Mouse (Mus musculus): Measurements from ENCODE around the gene Gtf2a1l. TPM values are rescaled to one million over a fixed set of nuclear protein-coding genes. Genes with fewer than 3 reads are reported as not detected.

Gene Gtf2a1l
- polyA plus RNA-seq, 1 experiment: 371 TPM

GRCm38 (mm10) chr17:88688226-88688625 is 19.8 kb downstream of the Gtf2a1l start:
- Histone ChIP-seq H3K4me1 (ENCODE audit: control insufficient read depth, insufficient read depth, low read length) (no peaks in the 10 kb centered on the region), H3K27me3 (ENCODE audit: control insufficient read depth, insufficient read depth, low read length) (no peaks in the 10 kb centered on the region), H3K4me3 (ENCODE audit: control insufficient read depth, low read depth, low read length) (no peak overlapping the region), H3K27ac (ENCODE audit: control insufficient read depth, insufficient read depth, low read depth, low read length) (no peak overlapping the region), H3K36me3 (ENCODE audit: control insufficient read depth, insufficient read depth, low read length) (peaks cover under 1% of the 10 kb centered on the region; the same call in 1 of the 2 replicates)
- TF ChIP-seq POLR2A (IDR thresholded peaks at IDR 0.05; ENCODE audit: control insufficient read depth, low read depth, low read length): no peak

- Histone ChIP-seq H3K4me1 (ENCODE audit: control insufficient read depth, insufficient read depth, low read length) (no peaks in the 10 kb centered on the region), H3K36me3 (ENCODE audit: control insufficient read depth, insufficient read depth, low read length) (no peaks in the 10 kb centered on the region), H3K27ac (ENCODE audit: control insufficient read depth, insufficient read depth, low read depth, low read length) (no peak overlapping the region), H3K4me3 (ENCODE audit: control insufficient read depth, low read depth, low read length) (no peak overlapping the region), H3K27me3 (ENCODE audit: control insufficient read depth, insufficient read depth, low read length) (no peaks in the 10 kb centered on the region)
- no peak for TF ChIP-seq CTCF (IDR thresholded peaks at IDR 0.05; ENCODE audit: control insufficient read depth, insufficient read depth, insufficient replicate concordance, low read depth, low read length)
- no peak for TF ChIP-seq POLR2A (IDR thresholded peaks at IDR 0.05; ENCODE audit: control insufficient read depth, low read depth, low read length)
Observed at GRCm38 (mm10) chr17:88696656-88697333, 28.3 kb downstream of the Gtf2a1l start.

- Histone ChIP-seq H3K4me3 (ENCODE audit: control insufficient read depth, low read depth, low read length) (no peak overlapping the region), H3K4me1 (ENCODE audit: control insufficient read depth, insufficient read depth, low read length) (no peaks in the 10 kb centered on the region), H3K27ac (ENCODE audit: control insufficient read depth, insufficient read depth, low read depth, low read length) (no peak overlapping the region), H3K27me3 (ENCODE audit: control insufficient read depth, insufficient read depth, low read length) (no peaks in the 10 kb centered on the region), H3K36me3 (ENCODE audit: control insufficient read depth, insufficient read depth, low read length) (no peaks in the 10 kb centered on the region)
- TF ChIP-seq POLR2A (IDR thresholded peaks at IDR 0.05; ENCODE audit: control insufficient read depth, low read depth, low read length) (no peak), CTCF (IDR thresholded peaks at IDR 0.05; ENCODE audit: control insufficient read depth, insufficient read depth, insufficient replicate concordance, low read depth, low read length) (no peak)
Observed at GRCm38 (mm10) chr17:88700901-88701300, 32.4 kb downstream of the Gtf2a1l start.

- Histone ChIP-seq H3K27ac (ENCODE audit: control insufficient read depth, insufficient read depth, low read depth, low read length) (no peak overlapping the region), H3K4me3 (ENCODE audit: control insufficient read depth, low read depth, low read length) (no peak overlapping the region), H3K4me1 (ENCODE audit: control insufficient read depth, insufficient read depth, low read length) (no peaks in the 10 kb centered on the region), H3K36me3 (ENCODE audit: control insufficient read depth, insufficient read depth, low read length) (no peaks in the 10 kb centered on the region), H3K27me3 (ENCODE audit: control insufficient read depth, insufficient read depth, low read length) (no peaks in the 10 kb centered on the region)
- TF ChIP-seq CTCF (IDR thresholded peaks at IDR 0.05; ENCODE audit: control insufficient read depth, insufficient read depth, insufficient replicate concordance, low read depth, low read length) (no peak), POLR2A (IDR thresholded peaks at IDR 0.05; ENCODE audit: control insufficient read depth, low read depth, low read length) (no peak)
Observed at GRCm38 (mm10) chr17:88702345-88702744, 33.9 kb downstream of the Gtf2a1l start.

GRCm38 (mm10) chr17:88703112-88703511 is 34.7 kb downstream of the Gtf2a1l start:
- no peak overlapping the region for H3K4me3 ChIP-seq (ENCODE audit: control insufficient read depth, low read depth, low read length)
- no peak overlapping the region for H3K27ac ChIP-seq (ENCODE audit: control insufficient read depth, insufficient read depth, low read depth, low read length)
- H3K36me3 ChIP-seq (ENCODE audit: control insufficient read depth, insufficient read depth, low read length): no peaks in the 10 kb centered on the region
- no peaks in the 10 kb centered on the region for H3K4me1 ChIP-seq (ENCODE audit: control insufficient read depth, insufficient read depth, low read length)
- TF ChIP-seq CTCF (IDR thresholded peaks at IDR 0.05; ENCODE audit: control insufficient read depth, insufficient read depth, insufficient replicate concordance, low read depth, low read length) (no peak), POLR2A (IDR thresholded peaks at IDR 0.05; ENCODE audit: control insufficient read depth, low read depth, low read length) (no peak)
- no peaks in the 10 kb centered on the region for H3K27me3 ChIP-seq (ENCODE audit: control insufficient read depth, insufficient read depth, low read length)

GRCm38 (mm10) chr17:88706231-88706649 is 37.8 kb downstream of the Gtf2a1l start:
- H3K27ac ChIP-seq (ENCODE audit: control insufficient read depth, insufficient read depth, low read depth, low read length): no peak overlapping the region
- H3K27me3 ChIP-seq (ENCODE audit: control insufficient read depth, insufficient read depth, low read length): no peaks in the 10 kb centered on the region
- no peaks in the 10 kb centered on the region for H3K4me1 ChIP-seq (ENCODE audit: control insufficient read depth, insufficient read depth, low read length)
- H3K36me3 ChIP-seq (ENCODE audit: control insufficient read depth, insufficient read depth, low read length): no peaks in the 10 kb centered on the region
- no peak overlapping the region for H3K4me3 ChIP-seq (ENCODE audit: control insufficient read depth, low read depth, low read length)
- no peak for TF ChIP-seq POLR2A (IDR thresholded peaks at IDR 0.05; ENCODE audit: control insufficient read depth, low read depth, low read length)
- TF ChIP-seq CTCF (IDR thresholded peaks at IDR 0.05; ENCODE audit: control insufficient read depth, insufficient read depth, insufficient replicate concordance, low read depth, low read length): no peak

- no peak overlapping the region for H3K4me3 ChIP-seq (ENCODE audit: control insufficient read depth, low read depth, low read length)
- H3K27ac ChIP-seq (ENCODE audit: control insufficient read depth, insufficient read depth, low read depth, low read length): no peak overlapping the region
- no peaks in the 10 kb centered on the region for H3K27me3 ChIP-seq (ENCODE audit: control insufficient read depth, insufficient read depth, low read length)
- no peaks in the 10 kb centered on the region for H3K36me3 ChIP-seq (ENCODE audit: control insufficient read depth, insufficient read depth, low read length)
- TF ChIP-seq CTCF (IDR thresholded peaks at IDR 0.05; ENCODE audit: control insufficient read depth, insufficient read depth, insufficient replicate concordance, low read depth, low read length) (no peak), POLR2A (IDR thresholded peaks at IDR 0.05; ENCODE audit: control insufficient read depth, low read depth, low read length) (no peak)
- H3K4me1 ChIP-seq (ENCODE audit: control insufficient read depth, insufficient read depth, low read length): peaks cover under 1% of the 10 kb centered on the region; the same call in 1 of the 2 replicates
Observed at GRCm38 (mm10) chr17:88749646-88750045, 81.2 kb downstream of the Gtf2a1l start.

Measured in testis, adult 2 months (tissue).